Mouse (Mus musculus) lung, adult 2 months (tissue): ENCODE measurements around the gene Cntnap5a.

ENCODE experiments used
- CTCF ChIP-seq: fragments of 200-500 bp; IDR thresholded peaks from 2 replicates; pipeline ENCODE4 v1.5.1; 2011; ENCODE audit warnings: mild to moderate bottlenecking, low read length, control low read depth; ENCODE audit not compliant: insufficient read depth
- POLR2A ChIP-seq: fragments of 200-500 bp; IDR thresholded peaks from 2 replicates; pipeline ENCODE4 v1.6.1; 2011; ENCODE audit warnings: low read depth, mild to moderate bottlenecking, control low read depth, low read length, borderline replicate concordance; ENCODE audit errors: extremely low read depth

DNA sequence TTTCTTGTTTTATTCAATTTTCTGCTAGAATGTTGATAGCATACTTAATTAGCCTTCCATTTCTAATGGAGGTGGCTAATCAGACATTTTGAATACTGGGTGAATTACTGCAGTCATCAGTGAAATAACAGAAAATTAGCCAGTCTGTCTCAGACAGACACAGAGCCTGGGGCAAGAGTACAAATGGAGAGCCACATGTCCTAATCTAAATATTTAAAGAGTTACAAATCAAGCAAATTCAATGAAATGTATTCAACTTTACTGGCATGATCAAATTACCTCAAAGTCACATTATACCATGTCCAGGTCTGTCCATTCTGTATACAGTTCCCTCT is 423.1 kb downstream of the Cntnap5a start:
- no peak for TF ChIP-seq CTCF
- no peak for TF ChIP-seq POLR2A
